Mouse (Mus musculus): Measurements from ENCODE around the gene Phldb2.

DNA sequence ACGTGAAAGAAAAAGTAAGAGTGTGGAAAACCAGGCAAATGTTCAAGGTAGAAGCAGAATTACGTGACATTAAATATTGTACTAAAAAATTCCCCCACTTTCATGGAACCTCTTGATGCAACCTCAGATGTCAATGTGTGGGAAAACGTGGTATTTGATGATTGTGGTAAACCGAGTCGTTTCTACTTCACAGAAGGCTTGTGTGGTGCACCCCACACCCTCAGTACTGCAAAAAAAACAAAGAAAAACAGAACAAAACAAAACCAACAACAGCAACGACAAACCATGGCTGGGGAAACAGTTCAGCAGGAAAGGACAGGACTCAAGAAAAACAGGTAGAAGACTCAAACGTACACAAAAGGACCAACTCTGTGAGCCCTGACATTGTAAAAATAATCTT, 44.8 kb upstream of the Phldb2 start:
- no peak for TF ChIP-seq CEBPB (IDR thresholded peaks at IDR 0.05; ENCODE audit: low read depth)
- TF ChIP-seq CTCF (IDR thresholded peaks at IDR 0.05; ENCODE audit: control insufficient read depth, insufficient read depth, insufficient read length), result no peak
- no peak for TF ChIP-seq FOSL1 (IDR thresholded peaks at IDR 0.05; ENCODE audit: insufficient read depth, low read length, poor library complexity, severe bottlenecking)
- TF ChIP-seq MYOD1 (IDR thresholded peaks at IDR 0.05; ENCODE audit: control insufficient read depth, insufficient read length, low read depth), result no peak
